Mouse (Mus musculus) midbrain, postnatal 0 days (tissue): ENCODE measurements at regions not wholly inside any gene's neighbourhood (a gene's known extent, or its start where the extent isn't known, plus 50 kb on each side); places are given as distances from the start of the nearest gene placed in this dataset.

Experiments
- ATAC-seq: fragments of 200-750 bp; cut with Nextera tagmentation; 2 replicates; pipeline ENCODE4 v1.8.0; 2017; ENCODE audit warnings: moderate number of reproducible peaks, mild to moderate bottlenecking, moderate TSS enrichment, moderate library complexity; ENCODE audit not compliant: low FRiP score
- DNase-seq: peaks from one replicate; pipeline ENCODE4 v3.0.0-alpha.2; 2015; ENCODE audit warnings: low spot score
- H3K27ac ChIP-seq: fragments of 300-500 bp; sonication (generic); 2 replicates; pipeline ENCODE4 v1.5.1; 2014; ENCODE audit warnings: low read depth, mild to moderate bottlenecking, low read length, mixed read lengths
- H3K27me3 ChIP-seq: fragments of 300-500 bp; sonication (generic); 2 replicates; pipeline ENCODE4 v1.6.1; 2014; ENCODE audit warnings: low read length, control low read depth, mixed read lengths; ENCODE audit not compliant: insufficient read depth
- H3K36me3 ChIP-seq: fragments of 300-500 bp; sonication (generic); 2 replicates; pipeline ENCODE4 v1.6.1; 2014; ENCODE audit warnings: low read length, control low read depth, mixed read lengths; ENCODE audit not compliant: insufficient read depth
- H3K4me1 ChIP-seq: fragments of 300-500 bp; sonication (generic); 2 replicates; pipeline ENCODE4 v1.6.1; 2014; ENCODE audit warnings: mild to moderate bottlenecking, control low read depth, antibody characterized with exemption, low read length, mixed read lengths; ENCODE audit not compliant: insufficient read depth
- H3K4me2 ChIP-seq: fragments of 300-500 bp; sonication (generic); 2 replicates; pipeline ENCODE4 v1.6.1; 2014; ENCODE audit warnings: low read depth, mild to moderate bottlenecking, low read length, mixed read lengths; ENCODE audit not compliant: poor library complexity, severe bottlenecking
- H3K4me3 ChIP-seq: fragments of 300-500 bp; sonication (generic); 2 replicates; pipeline ENCODE4 v1.5.1; 2014; ENCODE audit warnings: low read depth, mild to moderate bottlenecking, low read length, moderate library complexity
- H3K9ac ChIP-seq: fragments of 300-500 bp; sonication (generic); replicated peaks from 2 replicates; pipeline ENCODE4 v1.6.1; 2014; ENCODE audit warnings: mild to moderate bottlenecking, low read length, moderate library complexity, mixed read lengths; ENCODE audit not compliant: poor library complexity, severe bottlenecking
- H3K9me3 ChIP-seq: fragments of 300-500 bp; sonication (generic); 2 replicates; pipeline ENCODE4 v1.6.1; 2016; ENCODE audit warnings: low read length, control low read depth
- CTCF ChIP-seq: IDR thresholded peaks from 2 replicates; pipeline ENCODE4 v1.5.1; 2016; ENCODE audit warnings: antibody characterized with exemption, mild to moderate bottlenecking
- WGBS: fragments of 180-500 bp; shearing (Covaris S2); extraction: QIAGEN DNeasy Blood & Tissue Kit; methylation state at CpG from one replicate; pipeline ENCODE4 v1.1.7; 2014; 5-methylcytosine and 5-hydroxymethylcytosine counted together

- TF ChIP-seq CTCF = no peak
- Histone ChIP-seq H3K9ac (no peak overlapping the region), H3K27ac (no peak overlapping the region), H3K4me3 (no peak overlapping the region), H3K4me1 (no peaks in the 10 kb centered on the region), H3K4me2 (no peak overlapping the region), H3K36me3 (no peaks in the 10 kb centered on the region), H3K9me3 (no peaks in the 10 kb centered on the region), H3K27me3 (no peaks in the 10 kb centered on the region)
- WGBS = 82% methylated on average over 3 of the region's 3 CpGs
- no peak for ATAC-seq
- no peak for DNase-seq
Measured at GRCm38 (mm10) chr11:64762755-64763154, 216.1 kb upstream of the Elac2 start.

DNA sequence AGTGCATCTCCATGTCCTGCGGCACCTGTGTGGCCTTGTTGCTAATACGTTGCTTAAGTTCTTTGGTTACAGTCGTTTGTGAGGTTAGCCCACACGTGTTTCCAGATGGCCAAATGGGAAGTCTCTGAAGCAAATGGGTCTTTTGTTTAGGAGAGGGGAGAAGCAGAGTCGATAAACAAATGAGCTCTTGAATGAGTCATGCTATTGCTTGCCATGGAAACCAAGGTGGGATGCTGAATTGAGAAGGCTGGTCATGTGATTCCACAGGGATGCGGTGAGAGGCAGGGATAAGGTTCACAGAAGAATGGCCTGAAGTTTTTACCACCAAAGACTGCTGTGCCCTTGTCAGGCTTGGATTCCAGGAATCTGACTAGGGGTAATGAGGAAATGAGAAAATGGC is 214.8 kb upstream of the Elac2 start:
- Histone ChIP-seq H3K4me1 (no peaks in the 10 kb centered on the region), H3K4me2 (no peak overlapping the region), H3K4me3 (no peak overlapping the region), H3K36me3 (no peaks in the 10 kb centered on the region), H3K27me3 (no peaks in the 10 kb centered on the region), H3K9me3 (no peaks in the 10 kb centered on the region), H3K9ac (no peak overlapping the region), H3K27ac (no peak overlapping the region)
- no peak for DNase-seq
- TF ChIP-seq CTCF = no peak
- WGBS = 55% methylated on average over 6 of the region's 6 CpGs
- ATAC-seq = no peak

DNA sequence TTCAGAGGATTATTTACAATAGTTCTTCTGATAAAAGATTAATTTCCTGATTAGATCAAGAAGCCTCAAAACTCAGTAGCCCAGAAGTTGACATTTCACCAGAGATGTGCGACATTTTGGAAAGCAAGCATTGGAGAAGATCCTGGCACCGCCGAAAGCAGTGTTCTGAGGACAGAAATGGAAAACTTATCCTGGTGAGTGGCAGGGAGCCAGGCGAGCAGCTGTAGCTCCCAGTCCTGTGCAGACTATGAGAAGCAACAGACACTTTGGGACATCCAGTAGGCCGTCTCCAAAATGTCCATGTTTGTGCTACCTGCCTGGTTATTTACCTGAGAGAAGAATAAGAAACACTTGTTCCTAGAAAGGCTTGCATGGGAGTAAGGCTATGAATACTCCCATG is 202.1 kb upstream of the Elac2 start:
- Histone ChIP-seq H3K4me1 (no peaks in the 10 kb centered on the region), H3K4me3 (no peak overlapping the region), H3K4me2 (no peak overlapping the region), H3K9ac (no peak overlapping the region), H3K27me3 (no peaks in the 10 kb centered on the region), H3K9me3 (no peaks in the 10 kb centered on the region), H3K36me3 (no peaks in the 10 kb centered on the region), H3K27ac (no peak overlapping the region)
- ATAC-seq = no peak
- DNase-seq = no peak
- TF ChIP-seq CTCF = no peak
- WGBS = 89% methylated on average over 5 of the region's 5 CpGs

GRCm38 (mm10) chr11:64800246-64801121 is 178.4 kb upstream of the Elac2 start:
- no peak for TF ChIP-seq CTCF
- H3K27ac ChIP-seq = no peak overlapping the region
- 0 out of 2 replicates have a peak, but pooled peaks cover 2% of the 10 kb centered on the region for H3K4me1 ChIP-seq
- H3K9me3 ChIP-seq = no peaks in the 10 kb centered on the region
- no peaks in the 10 kb centered on the region for H3K36me3 ChIP-seq
- DNase-seq (no peak), ATAC-seq (no peak)
- peak overlapping the region; percentile 34 for H3K4me2 ChIP-seq
- no peak overlapping the region for H3K4me3 ChIP-seq
- peaks cover 3% of the 10 kb centered on the region; the same call in 1 of the 2 replicates for H3K27me3 ChIP-seq
- 19% methylated on average over 21 of the region's 21 CpGs for WGBS
- no peak overlapping the region for H3K9ac ChIP-seq

DNA sequence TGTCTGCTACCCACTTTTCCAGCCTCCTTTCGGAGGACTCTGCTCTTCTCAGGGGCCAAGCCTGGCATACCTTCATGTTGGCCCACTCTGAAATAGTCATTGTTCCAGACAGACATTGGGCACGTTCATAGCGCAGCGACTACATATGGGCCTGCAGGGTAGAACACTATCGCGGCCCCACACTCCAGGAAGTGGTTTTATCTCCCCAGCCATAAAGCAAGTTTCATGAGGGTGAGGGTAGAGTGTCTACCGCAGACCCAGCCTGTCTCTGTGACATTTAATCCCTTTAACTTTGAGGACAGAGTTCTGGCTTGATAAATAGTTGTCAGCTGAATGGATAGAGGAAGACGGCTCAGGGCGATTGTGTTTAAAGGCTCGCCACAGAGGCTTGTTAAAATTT is 177.5 kb upstream of the Elac2 start:
- Histone ChIP-seq H3K27ac (no peak overlapping the region), H3K4me1 (0 out of 2 replicates have a peak, but pooled peaks cover 2% of the 10 kb centered on the region), H3K4me3 (no peak overlapping the region), H3K9ac (no peak overlapping the region), H3K36me3 (no peaks in the 10 kb centered on the region), H3K27me3 (peaks cover 3% of the 10 kb centered on the region; the same call in 1 of the 2 replicates), H3K4me2 (no peak overlapping the region), H3K9me3 (no peaks in the 10 kb centered on the region)
- ATAC-seq = no peak
- 21% methylated on average over 10 of the region's 10 CpGs for WGBS
- TF ChIP-seq CTCF = no peak
- DNase-seq = no peak

- 0 out of 2 replicates have a peak, but pooled peaks cover 2% of the 10 kb centered on the region for H3K4me1 ChIP-seq
- H3K4me3 ChIP-seq = no peak overlapping the region
- no peak for DNase-seq
- H3K27ac ChIP-seq = no peak overlapping the region
- ATAC-seq = no peak
- no peaks in the 10 kb centered on the region for H3K36me3 ChIP-seq
- no peaks in the 10 kb centered on the region for H3K27me3 ChIP-seq
- 64% methylated on average over 3 of the region's 3 CpGs for WGBS
- H3K9ac ChIP-seq = no peak overlapping the region
- no peak for TF ChIP-seq CTCF
- H3K9me3 ChIP-seq = no peaks in the 10 kb centered on the region
- no peak overlapping the region for H3K4me2 ChIP-seq
Measured at GRCm38 (mm10) chr11:64805567-64805966, 173.3 kb upstream of the Elac2 start.
